Mouse (Mus musculus) stomach, adult 2 months (tissue): ENCODE data around the gene Ptchd4. TPM values are rescaled to one million over a fixed set of nuclear protein-coding genes. Genes with fewer than 3 reads are reported as not detected.

Source experiments
- polyA plus RNA-seq: library from polyadenylated mRNA; depleted of rRNA; stranded (reverse); fragments of >200 nt; gene quantifications from 2 replicates; pipeline ENCODE4 v1.2.3, GENCODE M21; 2012; rRNA removed

Ptchd4 gene
- 0.11 TPM in 1 of 2 replicates, not detected in the other for polyA plus RNA-seq

GRCm38 (mm10) chr17:42315669-42316611 is at the start of gene Ptchd4:
Gene Ptchd4 (plus strand): TSS chr17:42315947.

